ENCODE assay signal across 26 mouse cellular contexts in genomic region chr2:43939196-43939595, GRCm38 (mm10).
"Had no signal": no experiment of that assay in that cellular context is flagged by ENCODE, and none has a peak within 500 bp of the region (broad histone marks: within the 10 kb centered on the region; RNA-seq: fewer than 3 reads in every experiment).

No protein-coding gene starts in this region.

- H3K9me3 ChIP-seq: embryonic facial prominence, embryonic 10.5 days; embryonic facial prominence, embryonic 12.5 days; embryonic facial prominence, embryonic 13.5 days; embryonic facial prominence, embryonic 15.5 days; forebrain, embryonic 10.5 days; forebrain, embryonic 12.5 days; forebrain, embryonic 13.5 days; forebrain, embryonic 15.5 days had no signal

- H3K36me3 ChIP-seq: embryonic facial prominence, embryonic 10.5 days; embryonic facial prominence, embryonic 12.5 days; embryonic facial prominence, embryonic 13.5 days; embryonic facial prominence, embryonic 15.5 days; forebrain, embryonic 10.5 days; forebrain, embryonic 12.5 days; forebrain, embryonic 15.5 days had no signal

- H3K27me3 ChIP-seq: embryonic facial prominence, embryonic 12.5 days; embryonic facial prominence, embryonic 13.5 days; embryonic facial prominence, embryonic 15.5 days; forebrain, embryonic 12.5 days; forebrain, embryonic 13.5 days; forebrain, embryonic 15.5 days had no signal

- H3K9ac ChIP-seq: embryonic facial prominence, embryonic 12.5 days; embryonic facial prominence, embryonic 13.5 days; embryonic facial prominence, embryonic 15.5 days; forebrain, embryonic 12.5 days; forebrain, embryonic 13.5 days; forebrain, embryonic 15.5 days; forebrain, postnatal 0 days had no signal

- H3K4me2 ChIP-seq: embryonic facial prominence, embryonic 12.5 days; embryonic facial prominence, embryonic 13.5 days; embryonic facial prominence, embryonic 15.5 days; forebrain, embryonic 12.5 days; forebrain, embryonic 13.5 days; forebrain, embryonic 15.5 days had no signal

- ATAC-seq: forebrain, embryonic 13.5 days; forebrain, embryonic 14.5 days; forebrain, embryonic 15.5 days; forebrain, embryonic 16.5 days; forebrain, postnatal 0 days had no signal

- DNase-seq: cerebellum, adult 9-11 months; cerebellum, postnatal 10 days; cerebellum, postnatal 14 days; cerebellum, postnatal 25 days; cerebellum, postnatal 36 days; embryo, embryonic 11 days; forebrain, postnatal 0 days; gastrocnemius, adult 2 months; gastrocnemius, postnatal 10 days; gastrocnemius, postnatal 14 days; gastrocnemius, postnatal 25 days; gastrocnemius, postnatal 36 days; heart, adult 11 months; heart, adult 18-20 months; heart, adult 2 months had no signal

- H3K4me3 ChIP-seq: embryonic facial prominence, embryonic 10.5 days; embryonic facial prominence, embryonic 12.5 days; embryonic facial prominence, embryonic 13.5 days; embryonic facial prominence, embryonic 15.5 days; erythroblast, embryonic 14.5 days; forebrain, embryonic 10.5 days; forebrain, embryonic 12.5 days; forebrain, embryonic 13.5 days; forebrain, embryonic 15.5 days; gastrocnemius, adult 2 months; heart, adult 2 months had no signal

- H3K27ac ChIP-seq: embryonic facial prominence, embryonic 10.5 days; embryonic facial prominence, embryonic 12.5 days; embryonic facial prominence, embryonic 13.5 days; embryonic facial prominence, embryonic 15.5 days; forebrain, embryonic 10.5 days; forebrain, embryonic 12.5 days; forebrain, embryonic 13.5 days; forebrain, embryonic 15.5 days; gastrocnemius, adult 2 months; heart, adult 2 months had no signal

- H3K4me1 ChIP-seq: embryonic facial prominence, embryonic 10.5 days; embryonic facial prominence, embryonic 12.5 days; embryonic facial prominence, embryonic 13.5 days; embryonic facial prominence, embryonic 15.5 days; forebrain, embryonic 10.5 days; forebrain, embryonic 12.5 days; forebrain, embryonic 13.5 days; forebrain, embryonic 15.5 days had no signal
